Mouse (Mus musculus) myocyte (in vitro differentiated cells): ENCODE data around the gene Vps13c. TPM values are rescaled to one million over a fixed set of nuclear protein-coding genes. Genes with fewer than 3 reads are reported as not detected.

Experiments
- H3K27me3 ChIP-seq: one replicate; pipeline ENCODE4 v1.6.1; 2011; ENCODE audit not compliant: control insufficient read depth, insufficient read depth, insufficient read length
- H3K36me3 ChIP-seq: one replicate; pipeline ENCODE4 v1.6.1; 2011; ENCODE audit not compliant: control insufficient read depth, insufficient read depth
- H3K4me2 ChIP-seq: one replicate; pipeline ENCODE4 v1.6.1; 2011; ENCODE audit warnings: low read depth, control low read depth
- H3K4me3 ChIP-seq: one replicate; pipeline ENCODE4 v1.5.1; 2011; ENCODE audit warnings: mild to moderate bottlenecking, control low read depth, moderate library complexity
- H3K79me2 ChIP-seq: one replicate; pipeline ENCODE4 v1.6.1; 2011; ENCODE audit not compliant: control insufficient read depth, insufficient read depth
- H3ac ChIP-seq: one replicate; pipeline ENCODE4 v1.6.1; 2011; ENCODE audit not compliant: control insufficient read depth, insufficient read length
- CEBPB ChIP-seq: IDR thresholded peaks from 2 replicates; pipeline ENCODE4 v1.6.1; 2011; ENCODE audit warnings: mild to moderate bottlenecking, moderate library complexity; ENCODE audit not compliant: poor library complexity, insufficient read depth, severe bottlenecking
- E2F4 ChIP-seq: IDR thresholded peaks from one replicate; pipeline ENCODE4 v1.6.1; 2011; ENCODE audit warnings: mild to moderate bottlenecking, control low read depth, moderate library complexity; ENCODE audit not compliant: insufficient read depth
- MAX ChIP-seq: IDR thresholded peaks from one replicate; pipeline ENCODE4 v1.6.1; 2011; ENCODE audit warnings: low read depth, mild to moderate bottlenecking, control low read depth
- MYOD1 ChIP-seq, 3 experiments: IDR thresholded peaks; one replicate each; pipeline ENCODE4 v1.6.1; 2011; ENCODE audit warnings: control low read depth in 2 of 3, low read depth in 2 of 3, mild to moderate bottlenecking in 2 of 3, moderate library complexity in 1 of 3; ENCODE audit not compliant: insufficient read length in 2 of 3, control insufficient read depth in 1 of 3
- MYOG ChIP-seq, 3 experiments: IDR thresholded peaks; one replicate each; pipeline ENCODE4 v1.6.1; 2011; ENCODE audit warnings: control low read depth in 2 of 3, low read depth in 2 of 3, mild to moderate bottlenecking in 2 of 3; ENCODE audit not compliant: insufficient read length in 2 of 3, control insufficient read depth in 1 of 3, insufficient read depth in 1 of 3
- POLR2A ChIP-seq: IDR thresholded peaks from one replicate; pipeline ENCODE4 v1.6.1; 2011; ENCODE audit warnings: low read depth, mild to moderate bottlenecking, control low read depth, moderate library complexity; ENCODE audit not compliant: insufficient read length
- POLR2AphosphoS2 ChIP-seq: IDR thresholded peaks from one replicate; pipeline ENCODE4 v1.6.1; 2011; ENCODE audit warnings: low read depth, control low read depth; ENCODE audit not compliant: insufficient read length
- REST ChIP-seq: IDR thresholded peaks from one replicate; pipeline ENCODE4 v1.6.1; 2011; ENCODE audit warnings: mild to moderate bottlenecking, control low read depth, moderate library complexity; ENCODE audit not compliant: insufficient read depth, insufficient read length
- SRF ChIP-seq: IDR thresholded peaks from one replicate; pipeline ENCODE4 v1.6.1; 2011; ENCODE audit warnings: low read depth; ENCODE audit not compliant: control insufficient read depth, insufficient read length
- TCF12 ChIP-seq: IDR thresholded peaks from one replicate; pipeline ENCODE4 v1.6.1; 2011; ENCODE audit warnings: mild to moderate bottlenecking, control low read depth; ENCODE audit not compliant: poor library complexity, insufficient read depth, severe bottlenecking
- TCF3 ChIP-seq: IDR thresholded peaks from one replicate; pipeline ENCODE4 v1.6.1; 2011; ENCODE audit warnings: low read depth, control low read depth; ENCODE audit not compliant: insufficient read length
- USF1 ChIP-seq: IDR thresholded peaks from one replicate; pipeline ENCODE4 v1.6.1; 2011; ENCODE audit warnings: low read depth, mild to moderate bottlenecking, control low read depth, moderate library complexity
- polyA plus RNA-seq: library from polyadenylated mRNA; unstranded; fragments of >200 nt; fragmentation: generic; extraction: Trizol; gene quantifications from one replicate; pipeline ENCODE4 v1.2.1, GENCODE M21; 2012; ENCODE audit warnings: missing spikeins

The Vps13c gene
- polyA plus RNA-seq, 1 experiment = 7.3 TPM

- Histone ChIP-seq H3ac (no peak overlapping the region), H3K4me2 (no peak overlapping the region), H3K36me3 (no peaks in the 10 kb centered on the region), H3K27me3 (peaks cover 7% of the 10 kb centered on the region), H3K4me3 (no peak overlapping the region), H3K79me2 (no peaks in the 10 kb centered on the region)
- TF ChIP-seq CEBPB (no peak), MYOG (IDR thresholded peaks at IDR 0.05; ENCODE audit: control insufficient read depth in 1 of 3, insufficient read depth in 1 of 3, insufficient read length in 2 of 3, low read depth in 2 of 3) (no peak), MYOD1 (IDR thresholded peaks at IDR 0.05; ENCODE audit: control insufficient read depth in 1 of 3, insufficient read length in 2 of 3, low read depth in 2 of 3) (peak in 1 of 3 experiments; percentile 9), MAX (no peak), TCF3 (no peak), E2F4 (no peak), POLR2A (no peak)
These were observed 182.3 kb downstream of the Vps13c start for GRCm38 (mm10) chr9:68022311-68023043.

GRCm38 (mm10) chr9:68028631-68029030 lies 188.4 kb downstream of the Vps13c start:
- Histone ChIP-seq H3K4me2 (no peak overlapping the region), H3K36me3 (no peaks in the 10 kb centered on the region), H3ac (no peak overlapping the region), H3K4me3 (no peak overlapping the region), H3K27me3 (no peaks in the 10 kb centered on the region), H3K79me2 (no peaks in the 10 kb centered on the region)
- no peak for TF ChIP-seq SRF
- TF ChIP-seq MAX = no peak
- peak; percentile 7 for TF ChIP-seq TCF12
- TF ChIP-seq USF1 = no peak
- TF ChIP-seq MYOD1 (IDR thresholded peaks at IDR 0.05; ENCODE audit: control insufficient read depth in 1 of 3, insufficient read length in 2 of 3, low read depth in 2 of 3) = peak in 2 of 3 experiments; percentile 68 to 73
- no peak for TF ChIP-seq CEBPB
- no peak for TF ChIP-seq POLR2AphosphoS2
- TF ChIP-seq REST = no peak
- TF ChIP-seq POLR2A = no peak
- no peak for TF ChIP-seq TCF3
- TF ChIP-seq E2F4 = no peak
- peak in 1 of 3 experiments; percentile 17 for TF ChIP-seq MYOG (IDR thresholded peaks at IDR 0.05; ENCODE audit: control insufficient read depth in 1 of 3, insufficient read depth in 1 of 3, insufficient read length in 2 of 3, low read depth in 2 of 3)

- TF ChIP-seq MAX = no peak
- no peak for TF ChIP-seq MYOD1 (IDR thresholded peaks at IDR 0.05; ENCODE audit: control insufficient read depth in 1 of 3, insufficient read length in 2 of 3, low read depth in 2 of 3)
- no peak for TF ChIP-seq E2F4
- TF ChIP-seq REST = no peak
- no peak for TF ChIP-seq POLR2A
- TF ChIP-seq SRF = no peak
- no peak for TF ChIP-seq USF1
- no peak for TF ChIP-seq MYOG (IDR thresholded peaks at IDR 0.05; ENCODE audit: control insufficient read depth in 1 of 3, insufficient read depth in 1 of 3, insufficient read length in 2 of 3, low read depth in 2 of 3)
- TF ChIP-seq CEBPB = no peak
- TF ChIP-seq TCF3 = no peak
- no peak for TF ChIP-seq POLR2AphosphoS2
- TF ChIP-seq TCF12 = no peak
- no peak overlapping the region for H3K4me2 ChIP-seq
- no peak overlapping the region for H3K4me3 ChIP-seq
- no peaks in the 10 kb centered on the region for H3K27me3 ChIP-seq
- H3K36me3 ChIP-seq = no peaks in the 10 kb centered on the region
- H3K79me2 ChIP-seq = no peaks in the 10 kb centered on the region
- no peak overlapping the region for H3ac ChIP-seq
These were observed 193.6 kb downstream of the Vps13c start for GRCm38 (mm10) chr9:68033771-68034170.

Other genes starting within 250 kb of the Vps13c start
- not detected for gene C2cd4b, start 81.0 kb upstream of the Vps13c start, polyA plus RNA-seq
- not detected for gene C2cd4a, start 8.1 kb upstream of the Vps13c start, polyA plus RNA-seq